Mouse (Mus musculus): ENCODE measurements around the gene Galc. TPM values are rescaled to one million over a fixed set of nuclear protein-coding genes. Genes with fewer than 3 reads are reported as not detected.
A peak's percentile ranks its signal among the peaks of the same experiment; 100 is the strongest.

The Galc gene
- total and polyA plus RNA-seq, 2 experiments = 3.5 to 4.5 TPM

DNA sequence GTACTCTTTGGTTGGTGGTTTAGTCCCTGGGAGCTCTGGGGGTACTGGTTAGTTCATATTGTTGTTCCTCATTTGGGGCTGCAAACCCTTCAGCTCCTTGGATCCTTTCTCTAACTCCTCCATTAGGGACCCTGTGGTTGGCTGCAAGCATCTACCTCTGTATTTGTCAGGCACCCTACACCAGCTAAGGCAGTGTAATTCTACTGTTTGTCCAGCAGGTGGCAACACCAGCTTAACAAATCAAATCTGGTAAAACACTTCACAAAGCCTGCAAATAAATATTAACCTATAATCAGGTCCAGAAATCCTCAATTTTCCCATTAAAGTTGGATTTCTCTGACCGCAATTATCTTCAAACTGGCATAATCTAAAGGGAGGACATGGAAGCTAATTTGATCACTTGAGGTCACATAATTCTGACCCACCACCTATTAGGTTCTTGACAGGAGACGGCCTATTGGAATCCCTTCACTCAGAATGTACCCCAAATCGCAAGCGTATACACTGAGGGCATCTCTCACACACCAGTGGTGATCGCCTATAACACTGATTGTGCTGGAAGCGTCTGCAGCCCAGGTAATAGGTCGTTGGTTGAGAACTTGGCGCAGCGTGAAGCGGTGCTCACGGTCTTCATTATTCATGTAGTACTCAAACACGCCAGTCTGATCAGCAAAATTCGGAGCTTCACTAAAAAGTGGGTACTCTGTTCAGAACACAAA lies 46.6 kb downstream of the Galc start:
- TF ChIP-seq CTCF (IDR thresholded peaks at IDR 0.05; ENCODE audit: low read depth, low read length) = peak; percentile 55
- TF ChIP-seq POLR2A (IDR thresholded peaks at IDR 0.05; ENCODE audit: extremely low read depth, insufficient read depth, low read length) = no peak
- H3K4me1 ChIP-seq (ENCODE audit: control insufficient read depth, insufficient read depth, low read length) = no peaks in the 10 kb centered on the region
- WGBS = 89% methylated on average over 13 of the region's 13 CpGs
- DNase-seq (ENCODE audit: extremely low read depth, low read depth, low spot score) = peak; percentile 42
- no peaks in the 10 kb centered on the region for H3K79me2 ChIP-seq (ENCODE audit: control insufficient read depth, insufficient read depth, low read length)
- H3K27ac ChIP-seq (replicated peaks; ENCODE audit: insufficient read depth, low read depth, low read length) = no peak overlapping the region
- H3K27me3 ChIP-seq (ENCODE audit: control insufficient read depth, insufficient read depth, low read length) = no peaks in the 10 kb centered on the region
- H3K9ac ChIP-seq (ENCODE audit: low read depth, low read length) = no peak overlapping the region
- no peak overlapping the region for H3K4me3 ChIP-seq (ENCODE audit: insufficient read depth, low read depth, low read length)
- H3K36me3 ChIP-seq (ENCODE audit: control insufficient read depth, insufficient read depth, low read length) = peaks cover 8% of the 10 kb centered on the region; the same call in 1 of the 2 replicates

DNA sequence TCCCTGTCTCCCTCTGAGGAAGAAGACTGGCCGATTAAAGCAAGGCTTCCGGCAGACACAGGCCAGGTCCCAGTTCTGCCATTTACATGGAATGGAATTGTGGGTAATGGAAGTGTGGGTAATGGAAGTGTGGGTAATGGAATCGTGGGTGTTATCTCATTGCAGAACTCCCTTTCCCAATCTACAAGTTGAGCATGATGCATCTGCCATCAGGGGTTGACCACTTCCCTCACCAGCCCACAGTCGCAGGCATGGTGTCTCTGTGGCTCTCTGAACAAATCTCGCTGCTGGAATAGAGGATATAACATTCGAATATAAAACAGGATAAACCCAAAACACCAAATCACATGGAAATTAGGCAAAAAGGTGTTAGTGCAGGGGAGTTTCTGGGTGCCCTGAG lies 48.8 kb downstream of the Galc start:
- Histone ChIP-seq H3K36me3 (ENCODE audit: control insufficient read depth, insufficient read depth, low read length) (peaks cover 12% of the 10 kb centered on the region; the same call in 1 of the 2 replicates), H3K4me1 (ENCODE audit: control insufficient read depth, insufficient read depth, low read length) (no peaks in the 10 kb centered on the region), H3K4me3 (ENCODE audit: insufficient read depth, low read depth, low read length) (no peak overlapping the region), H3K27me3 (ENCODE audit: control insufficient read depth, insufficient read depth, low read length) (no peaks in the 10 kb centered on the region), H3K27ac (replicated peaks; ENCODE audit: insufficient read depth, low read depth, low read length) (no peak overlapping the region), H3K79me2 (ENCODE audit: control insufficient read depth, insufficient read depth, low read length) (no peaks in the 10 kb centered on the region), H3K9ac (ENCODE audit: low read depth, low read length) (no peak overlapping the region)
- no peak for DNase-seq (ENCODE audit: extremely low read depth, low read depth, low spot score)
- no peak for TF ChIP-seq POLR2A (IDR thresholded peaks at IDR 0.05; ENCODE audit: extremely low read depth, insufficient read depth, low read length)
- no peak for TF ChIP-seq CTCF (IDR thresholded peaks at IDR 0.05; ENCODE audit: low read depth, low read length)
- 87% methylated on average over 6 of the region's 6 CpGs for WGBS

DNA sequence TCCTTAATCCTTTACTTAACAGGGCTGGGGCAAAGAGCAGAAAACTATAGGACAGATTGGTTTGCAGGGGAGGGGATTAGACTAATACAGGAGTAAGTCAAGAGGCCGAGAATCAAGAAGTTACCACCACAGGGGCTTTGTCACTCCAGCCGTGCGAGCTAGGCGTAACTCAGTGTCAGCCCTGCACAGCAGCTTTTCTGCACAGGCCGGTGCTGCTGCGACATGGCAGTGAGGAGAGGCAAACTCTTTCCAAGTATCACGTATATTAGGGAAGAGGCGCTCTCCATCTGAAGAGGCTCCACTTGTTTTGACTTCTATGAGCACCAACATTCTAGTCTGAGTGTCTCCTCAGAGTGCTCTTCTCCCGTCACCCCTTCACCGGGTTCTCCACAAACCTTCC lies 51.2 kb downstream of the Galc start:
- H3K4me3 ChIP-seq (ENCODE audit: insufficient read depth, low read depth, low read length) = no peak overlapping the region
- no peak for TF ChIP-seq CTCF (IDR thresholded peaks at IDR 0.05; ENCODE audit: low read depth, low read length)
- no peak for TF ChIP-seq POLR2A (IDR thresholded peaks at IDR 0.05; ENCODE audit: extremely low read depth, insufficient read depth, low read length)
- no peak for DNase-seq (ENCODE audit: extremely low read depth, low read depth, low spot score)
- H3K36me3 ChIP-seq (ENCODE audit: control insufficient read depth, insufficient read depth, low read length) = peaks cover 18% of the 10 kb centered on the region; the same call in 1 of the 2 replicates
- no peak overlapping the region for H3K9ac ChIP-seq (ENCODE audit: low read depth, low read length)
- no peaks in the 10 kb centered on the region for H3K27me3 ChIP-seq (ENCODE audit: control insufficient read depth, insufficient read depth, low read length)
- WGBS = 94% methylated on average over 10 of the region's 10 CpGs
- H3K79me2 ChIP-seq (ENCODE audit: control insufficient read depth, insufficient read depth, low read length) = no peaks in the 10 kb centered on the region
- H3K27ac ChIP-seq (replicated peaks; ENCODE audit: insufficient read depth, low read depth, low read length) = no peak overlapping the region
- H3K4me1 ChIP-seq (ENCODE audit: control insufficient read depth, insufficient read depth, low read length) = no peaks in the 10 kb centered on the region

DNA sequence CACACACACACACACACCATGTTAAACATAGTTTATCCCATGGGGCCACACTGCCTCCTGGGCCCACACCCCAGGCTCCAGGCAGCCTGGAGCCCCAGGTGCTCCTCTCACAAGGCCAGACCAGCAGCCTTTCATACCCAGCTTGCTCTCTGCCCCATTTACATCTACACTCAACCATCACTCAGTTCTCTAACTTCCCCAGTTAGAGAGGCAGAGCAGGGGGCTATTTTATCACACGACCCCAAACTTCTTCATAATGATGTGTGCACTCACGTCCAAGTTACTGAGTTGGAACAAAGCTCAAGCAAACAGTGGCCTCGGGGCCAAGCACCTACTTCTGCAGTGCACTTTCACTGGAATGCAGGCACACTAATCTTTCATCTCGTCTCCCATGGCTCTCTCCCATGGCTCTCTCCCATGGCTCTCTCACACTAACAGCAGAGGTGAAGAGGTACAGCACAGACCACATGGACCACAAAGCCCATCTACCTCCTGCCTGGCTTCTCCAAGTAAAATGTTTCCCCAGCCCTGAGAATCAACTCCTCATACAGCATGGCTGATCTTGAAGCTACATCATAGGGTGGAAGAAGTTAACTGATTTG lies 53.7 kb downstream of the Galc start:
- no peak overlapping the region for H3K9ac ChIP-seq (ENCODE audit: low read depth, low read length)
- no peak overlapping the region for H3K4me3 ChIP-seq (ENCODE audit: insufficient read depth, low read depth, low read length)
- DNase-seq (ENCODE audit: extremely low read depth, low read depth, low spot score) = no peak
- WGBS = 66% methylated on average over 4 of the region's 4 CpGs
- H3K27me3 ChIP-seq (ENCODE audit: control insufficient read depth, insufficient read depth, low read length) = no peaks in the 10 kb centered on the region
- H3K36me3 ChIP-seq (ENCODE audit: control insufficient read depth, insufficient read depth, low read length) = peaks cover 17% of the 10 kb centered on the region; the same call in 1 of the 2 replicates
- H3K27ac ChIP-seq (replicated peaks; ENCODE audit: insufficient read depth, low read depth, low read length) = no peak overlapping the region
- no peaks in the 10 kb centered on the region for H3K79me2 ChIP-seq (ENCODE audit: control insufficient read depth, insufficient read depth, low read length)
- no peak for TF ChIP-seq POLR2A (IDR thresholded peaks at IDR 0.05; ENCODE audit: extremely low read depth, insufficient read depth, low read length)
- no peak for TF ChIP-seq CTCF (IDR thresholded peaks at IDR 0.05; ENCODE audit: low read depth, low read length)
- H3K4me1 ChIP-seq (ENCODE audit: control insufficient read depth, insufficient read depth, low read length) = no peaks in the 10 kb centered on the region

DNA sequence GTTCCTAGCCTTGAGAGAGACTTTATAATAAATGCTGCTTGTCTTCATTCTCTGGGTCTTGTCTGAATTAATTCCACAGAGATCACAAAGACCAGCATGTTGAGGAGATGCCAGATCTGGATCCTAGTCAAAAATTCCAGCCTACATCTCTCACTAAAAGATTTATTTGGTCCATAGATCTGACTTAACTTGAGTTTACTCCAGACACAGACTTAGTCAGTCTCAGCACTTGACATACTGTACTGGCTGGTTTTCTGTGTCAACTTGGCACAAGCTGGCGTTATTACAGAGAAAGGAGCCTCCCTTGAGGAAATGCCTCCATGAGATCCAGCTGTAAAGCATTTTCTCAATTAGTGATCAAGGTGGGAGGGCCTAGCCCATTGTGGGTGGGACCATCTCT lies 61.9 kb downstream of the Galc start:
- no peak overlapping the region for H3K4me3 ChIP-seq (ENCODE audit: insufficient read depth, low read depth, low read length)
- H3K79me2 ChIP-seq (ENCODE audit: control insufficient read depth, insufficient read depth, low read length) = no peaks in the 10 kb centered on the region
- no peaks in the 10 kb centered on the region for H3K4me1 ChIP-seq (ENCODE audit: control insufficient read depth, insufficient read depth, low read length)
- no peaks in the 10 kb centered on the region for H3K27me3 ChIP-seq (ENCODE audit: control insufficient read depth, insufficient read depth, low read length)
- H3K36me3 ChIP-seq (ENCODE audit: control insufficient read depth, insufficient read depth, low read length) = peaks cover 2% of the 10 kb centered on the region; the same call in 1 of the 2 replicates
- WGBS = 78% methylated on average over 1 of the region's 1 CpGs
- H3K27ac ChIP-seq (replicated peaks; ENCODE audit: insufficient read depth, low read depth, low read length) = no peak overlapping the region
- no peak for DNase-seq (ENCODE audit: extremely low read depth, low read depth, low spot score)
- TF ChIP-seq POLR2A (IDR thresholded peaks at IDR 0.05; ENCODE audit: extremely low read depth, insufficient read depth, low read length) = no peak
- TF ChIP-seq CTCF (IDR thresholded peaks at IDR 0.05; ENCODE audit: low read depth, low read length) = no peak
- no peak overlapping the region for H3K9ac ChIP-seq (ENCODE audit: low read depth, low read length)

DNA sequence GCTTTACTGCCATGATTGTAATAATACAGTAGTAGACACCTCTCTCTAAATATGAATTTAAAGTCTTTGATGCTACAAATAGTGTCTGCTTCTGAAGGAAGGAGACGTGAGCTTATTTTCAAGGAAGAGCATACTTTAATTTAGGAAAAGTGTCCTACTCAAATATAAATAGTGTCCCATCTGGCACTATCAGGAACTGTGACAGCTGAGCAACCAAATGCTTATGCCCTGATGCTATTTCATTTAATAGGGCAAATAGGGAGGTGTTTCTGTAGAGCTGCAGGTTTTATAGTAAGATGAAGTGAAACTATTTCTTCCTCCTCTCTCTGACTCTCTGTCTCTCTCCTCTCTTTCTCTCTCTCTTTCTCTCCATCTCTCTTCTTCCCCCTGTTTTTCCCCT lies 69.1 kb downstream of the Galc start:
- DNase-seq (ENCODE audit: extremely low read depth, low read depth, low spot score) = no peak
- Histone ChIP-seq H3K79me2 (ENCODE audit: control insufficient read depth, insufficient read depth, low read length) (no peaks in the 10 kb centered on the region), H3K27ac (replicated peaks; ENCODE audit: insufficient read depth, low read depth, low read length) (no peak overlapping the region), H3K4me1 (ENCODE audit: control insufficient read depth, insufficient read depth, low read length) (no peaks in the 10 kb centered on the region), H3K27me3 (ENCODE audit: control insufficient read depth, insufficient read depth, low read length) (no peaks in the 10 kb centered on the region), H3K36me3 (ENCODE audit: control insufficient read depth, insufficient read depth, low read length) (no peaks in the 10 kb centered on the region), H3K9ac (ENCODE audit: low read depth, low read length) (no peak overlapping the region), H3K4me3 (ENCODE audit: insufficient read depth, low read depth, low read length) (no peak overlapping the region)
- TF ChIP-seq POLR2A (IDR thresholded peaks at IDR 0.05; ENCODE audit: extremely low read depth, insufficient read depth, low read length) (no peak), CTCF (IDR thresholded peaks at IDR 0.05; ENCODE audit: low read depth, low read length) (no peak)
- 82% methylated on average over 1 of the region's 1 CpGs for WGBS
